Mouse (Mus musculus) small intestine, adult 2 months (tissue): ENCODE data around the gene Fam169b. TPM values are rescaled to one million over a fixed set of nuclear protein-coding genes. Genes with fewer than 3 reads are reported as not detected.

Source experiments
- H3K27ac ChIP-seq: fragments of 200-500 bp; 2 replicates; pipeline ENCODE4 v1.5.1; 2012; ENCODE audit warnings: low read depth, low read length, control low read depth, inconsistent platforms; ENCODE audit not compliant: insufficient read depth
- H3K27me3 ChIP-seq: fragments of 200-500 bp; 2 replicates; pipeline ENCODE4 v1.6.1; 2012; ENCODE audit warnings: mild to moderate bottlenecking, moderate library complexity, low read length, inconsistent platforms; ENCODE audit not compliant: control insufficient read depth, insufficient read depth
- H3K36me3 ChIP-seq: fragments of 200-500 bp; 2 replicates; pipeline ENCODE4 v1.6.1; 2012; ENCODE audit warnings: mild to moderate bottlenecking, low read length, control low read depth, inconsistent platforms; ENCODE audit not compliant: control insufficient read depth, insufficient read depth
- H3K4me1 ChIP-seq: fragments of 200-500 bp; 2 replicates; pipeline ENCODE4 v1.6.1; 2012; ENCODE audit warnings: low read length, inconsistent platforms, mixed read lengths; ENCODE audit not compliant: control insufficient read depth, insufficient read depth, insufficient read length
- H3K4me3 ChIP-seq: fragments of 200-500 bp; 2 replicates; pipeline ENCODE4 v1.5.1; 2012; ENCODE audit warnings: low read depth, mild to moderate bottlenecking, control low read depth, inconsistent platforms, low read length, moderate library complexity
- CTCF ChIP-seq: fragments of 200-500 bp; IDR thresholded peaks from 2 replicates; pipeline ENCODE4 v1.5.1; 2012; ENCODE audit warnings: low read depth, mild to moderate bottlenecking, control low read depth, inconsistent platforms, low read length, moderate library complexity, mixed read lengths; ENCODE audit not compliant: insufficient replicate concordance, insufficient read length; ENCODE audit errors: extremely low read depth
- POLR2A ChIP-seq: fragments of 200-500 bp; IDR thresholded peaks from 2 replicates; pipeline ENCODE4 v1.6.1; 2012; ENCODE audit warnings: low read depth, mild to moderate bottlenecking, control low read depth, inconsistent platforms, low read length, moderate library complexity
- WGBS: fragments of 180-500 bp; shearing (Covaris S2); methylation state at CpG from one replicate; pipeline ENCODE4 v1.1.7; 2018; 5-methylcytosine and 5-hydroxymethylcytosine counted together
- polyA plus RNA-seq: library from polyadenylated mRNA; depleted of rRNA; stranded (reverse); fragments of >200 nt; gene quantifications from 2 replicates; pipeline ENCODE4 v1.2.3, GENCODE M21; 2012

Fam169b gene
- polyA plus RNA-seq, 1 experiment: 3.8 TPM

DNA sequence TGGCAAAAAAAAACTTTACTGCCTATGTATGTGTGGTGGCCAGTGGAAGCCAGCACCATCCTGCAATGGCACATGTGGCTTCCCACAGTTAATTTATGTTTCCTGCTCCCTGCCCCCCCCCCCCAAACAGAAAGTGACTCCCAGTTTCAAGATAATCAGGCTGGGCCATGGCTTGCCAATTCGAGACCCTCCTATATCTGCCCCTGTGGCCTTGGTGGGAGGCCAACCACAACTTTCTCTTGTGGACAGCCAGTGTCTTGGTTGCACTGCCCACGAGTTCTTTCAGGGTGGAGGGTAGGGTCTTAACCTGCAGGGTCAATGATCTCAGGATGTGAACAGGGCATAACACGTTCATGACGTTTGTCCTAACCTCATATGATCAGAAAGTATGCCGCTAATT lies 22.8 kb downstream of the Fam169b start:
- H3K4me3 ChIP-seq: no peak overlapping the region
- TF ChIP-seq CTCF (no peak), POLR2A (no peak)
- whole genome bisulfite sequencing: 87% methylated on average over 5 of the region's 5 CpGs
- H3K4me1 ChIP-seq: no peaks in the 10 kb centered on the region
- no peak overlapping the region for H3K27ac ChIP-seq
- H3K36me3 ChIP-seq: no peaks in the 10 kb centered on the region
- H3K27me3 ChIP-seq: no peaks in the 10 kb centered on the region

DNA sequence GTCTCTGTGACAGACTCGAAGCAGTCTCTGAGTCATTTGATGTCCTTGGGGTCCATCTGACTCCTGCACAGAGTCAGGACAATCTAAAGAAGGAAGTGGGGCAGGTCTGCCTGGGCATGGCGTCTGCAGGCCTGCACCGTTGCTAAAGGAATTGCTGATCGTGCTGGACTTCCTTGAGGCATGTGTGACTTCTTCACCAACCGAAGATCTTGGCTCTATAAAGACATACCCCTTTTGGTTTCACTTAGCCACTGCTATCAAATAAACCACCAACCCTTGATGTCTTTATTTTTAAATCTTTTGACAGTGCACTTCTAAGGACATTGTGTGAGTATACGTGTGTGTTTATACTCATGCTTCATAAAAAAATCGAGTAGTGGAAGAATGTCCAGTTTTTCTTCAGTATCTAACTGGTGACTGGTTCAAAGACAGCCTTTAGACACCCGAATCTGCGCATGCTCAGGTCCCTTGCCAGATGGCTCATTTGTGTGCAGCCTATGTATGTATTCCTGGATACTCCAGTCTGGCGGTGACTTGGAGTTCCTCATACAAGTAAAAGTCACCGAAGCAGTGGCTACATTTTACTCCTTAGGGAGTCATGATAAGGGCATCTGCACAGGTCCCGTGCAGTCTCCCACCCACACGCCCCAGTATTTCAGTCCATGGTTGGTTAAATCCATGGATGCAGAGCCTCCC lies 24.9 kb downstream of the Fam169b start:
- Histone ChIP-seq H3K4me1 (peaks cover 3% of the 10 kb centered on the region; the same call in 1 of the 2 replicates), H3K4me3 (no peak overlapping the region), H3K36me3 (no peaks in the 10 kb centered on the region), H3K27ac (no peak overlapping the region), H3K27me3 (no peaks in the 10 kb centered on the region)
- TF ChIP-seq CTCF: no peak
- 74% methylated on average over 13 of the region's 13 CpGs for WGBS

DNA sequence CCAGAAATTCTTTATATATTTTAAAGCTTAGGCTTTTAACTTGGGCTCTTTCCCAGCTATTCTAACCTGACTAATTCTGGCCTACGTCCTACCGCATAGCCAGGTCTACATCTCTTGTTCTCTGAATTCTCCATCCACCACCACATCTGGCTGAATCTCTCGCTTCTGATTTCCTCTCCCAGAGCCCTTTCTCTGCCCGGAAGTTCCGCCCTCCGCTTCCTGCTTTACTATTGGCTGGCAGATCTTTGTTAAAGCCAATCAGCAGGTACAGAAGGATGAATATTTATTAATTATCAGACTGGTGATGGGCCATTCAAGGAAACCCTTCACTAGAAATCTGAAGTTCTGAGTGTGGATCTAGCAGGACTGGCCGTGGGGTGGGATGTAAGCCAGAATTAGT lies 27.5 kb downstream of the Fam169b start:
- 77% methylated on average over 7 of the region's 7 CpGs for WGBS
- Histone ChIP-seq H3K27me3 (no peaks in the 10 kb centered on the region), H3K4me3 (no peak overlapping the region), H3K36me3 (no peaks in the 10 kb centered on the region), H3K4me1 (peaks cover 3% of the 10 kb centered on the region; the same call in 1 of the 2 replicates), H3K27ac (no peak overlapping the region)
- TF ChIP-seq CTCF (no peak), POLR2A (no peak)

DNA sequence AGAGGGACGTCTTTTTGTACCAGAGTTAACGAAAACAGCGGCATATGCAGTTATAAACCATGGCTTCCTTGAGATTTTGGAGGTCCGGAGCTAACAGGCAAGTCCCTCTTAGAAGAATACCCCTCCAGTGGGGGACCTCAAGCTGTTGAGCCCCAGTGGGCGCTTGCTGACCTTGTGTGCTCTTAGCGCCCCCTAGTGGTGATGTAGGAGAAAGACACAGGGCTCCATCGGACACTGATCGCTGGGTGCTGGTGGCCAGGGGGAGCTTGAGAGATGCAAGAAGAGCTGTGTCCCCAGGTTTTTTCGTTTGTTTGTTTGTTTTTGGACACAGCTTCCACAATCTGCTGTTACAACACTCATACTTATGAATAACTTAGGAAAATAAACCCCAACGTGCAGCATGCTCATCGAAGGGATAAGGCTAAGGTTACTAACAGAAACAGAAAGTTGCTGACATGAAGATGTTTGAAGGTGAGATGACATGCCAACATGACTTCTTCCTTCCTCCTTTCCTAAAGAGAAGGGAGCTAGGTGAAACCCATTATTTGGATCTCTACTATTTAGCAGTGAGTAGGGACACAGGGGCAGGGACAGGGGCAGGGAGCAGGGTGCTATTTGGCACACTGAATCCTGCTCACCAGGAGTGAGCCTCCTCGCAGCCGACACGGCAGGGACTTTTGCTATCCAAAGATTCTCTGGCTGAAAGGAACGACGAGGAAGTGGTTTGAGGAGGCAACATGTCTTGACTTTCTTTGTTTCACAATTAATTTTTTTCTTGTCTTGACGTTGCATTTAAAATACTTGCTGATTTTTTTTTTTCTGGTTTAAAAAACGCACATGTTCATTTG lies 29.2 kb downstream of the Fam169b start:
- WGBS: 17% methylated on average over 18 of the region's 18 CpGs
- H3K4me3 ChIP-seq: peak overlapping the region; percentile 41
- peaks cover 7% of the 10 kb centered on the region; the same call in 1 of the 2 replicates for H3K4me1 ChIP-seq
- H3K27me3 ChIP-seq: no peaks in the 10 kb centered on the region
- H3K27ac ChIP-seq: no peak overlapping the region
- no peaks in the 10 kb centered on the region for H3K36me3 ChIP-seq
- TF ChIP-seq CTCF: peak; percentile 96
- TF ChIP-seq POLR2A: no peak

DNA sequence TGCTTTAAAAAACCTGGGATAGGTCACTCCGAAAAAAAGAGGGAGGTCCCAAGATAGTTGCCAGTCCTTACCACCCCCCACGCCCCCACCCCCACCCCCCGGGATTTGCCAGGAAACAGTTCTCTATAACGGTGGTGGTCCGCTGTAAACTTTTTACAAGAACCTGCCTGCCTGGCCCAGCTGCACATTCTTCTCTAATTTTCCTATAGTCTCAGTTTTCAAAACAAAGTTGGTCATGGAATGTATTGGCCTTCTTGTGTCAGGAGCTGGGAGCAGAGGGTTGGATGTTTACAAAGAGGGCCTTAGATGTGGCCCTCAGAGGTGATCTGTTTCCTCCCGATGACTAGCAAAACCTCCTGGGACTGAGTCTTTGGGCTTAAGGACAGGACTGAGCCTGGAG lies 30.0 kb downstream of the Fam169b start:
- Histone ChIP-seq H3K27ac (no peak overlapping the region), H3K27me3 (no peaks in the 10 kb centered on the region), H3K4me1 (peaks cover 7% of the 10 kb centered on the region; the same call in 1 of the 2 replicates), H3K4me3 (no peak overlapping the region), H3K36me3 (no peaks in the 10 kb centered on the region)
- WGBS: 72% methylated on average over 6 of the region's 6 CpGs
- TF ChIP-seq POLR2A (no peak), CTCF (no peak)

DNA sequence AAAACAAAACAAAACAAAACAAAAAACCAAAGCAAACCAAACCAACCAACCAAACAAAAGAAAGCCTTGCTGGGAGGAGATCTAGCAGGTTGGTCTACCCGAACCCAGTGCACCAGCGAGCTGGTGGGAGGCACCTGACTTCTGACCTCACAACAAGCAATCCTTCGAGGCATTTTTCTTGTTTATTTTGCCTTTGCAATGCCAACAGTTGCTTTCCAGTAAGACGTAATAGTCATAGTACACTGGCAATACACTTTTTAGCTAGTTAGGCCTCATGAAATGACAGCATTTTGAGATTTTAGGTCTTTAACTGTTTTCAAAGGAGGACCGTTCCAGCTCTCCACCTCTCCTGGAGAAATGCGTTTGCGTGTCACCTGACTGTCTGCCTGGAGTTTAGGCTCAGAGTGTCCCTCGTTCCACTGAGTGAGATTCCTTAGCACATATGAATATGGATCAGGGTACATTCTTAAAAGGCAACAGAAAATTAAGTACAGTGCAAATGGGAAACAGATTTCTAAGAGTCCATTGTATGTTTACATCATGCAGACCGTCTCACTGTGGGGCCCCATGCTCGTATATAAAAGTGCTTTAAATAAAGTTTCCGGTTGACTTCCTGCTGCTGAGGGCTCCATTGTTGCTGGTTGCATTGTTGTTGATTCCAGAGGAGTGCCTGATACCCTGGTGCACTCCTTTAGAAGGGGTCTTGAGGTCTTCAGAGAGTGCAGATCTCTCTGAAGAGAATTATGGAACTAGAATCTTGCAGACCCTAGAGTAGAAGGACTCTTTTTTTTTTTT lies 32.3 kb downstream of the Fam169b start:
- no peaks in the 10 kb centered on the region for H3K27me3 ChIP-seq
- TF ChIP-seq POLR2A (no peak), CTCF (no peak)
- WGBS: 82% methylated on average over 11 of the region's 11 CpGs
- no peaks in the 10 kb centered on the region for H3K36me3 ChIP-seq
- peaks cover 7% of the 10 kb centered on the region; the same call in 1 of the 2 replicates for H3K4me1 ChIP-seq
- no peak overlapping the region for H3K4me3 ChIP-seq
- H3K27ac ChIP-seq: no peak overlapping the region
